Mouse (Mus musculus) CH12.LX (cell line): ENCODE measurements around the gene Cap2. TPM values are rescaled to one million over a fixed set of nuclear protein-coding genes. Genes with fewer than 3 reads are reported as not detected.

Experiments used
- DNase-seq: peaks from one replicate; pipeline ENCODE4 v3.0.0-alpha.2; 2013; ENCODE audit errors: extremely low read depth
- H3K27ac ChIP-seq: 2 replicates; pipeline ENCODE4 v1.5.1; 2012; ENCODE audit warnings: low read depth, mild to moderate bottlenecking, control low read depth, moderate library complexity; ENCODE audit not compliant: insufficient read depth
- H3K27me3 ChIP-seq: replicated peaks from 2 replicates; pipeline ENCODE3; 2012; ENCODE audit warnings: inconsistent platforms
- H3K36me3 ChIP-seq, 2 experiments: replicated peaks in 1 of 2; 2 replicates each; pipeline versions ENCODE3 to v1.6.1; 2012; ENCODE audit warnings: inconsistent platforms in 1 of 2, low read length in 1 of 2, mild to moderate bottlenecking in 1 of 2, mixed read lengths in 1 of 2, moderate library complexity in 1 of 2; ENCODE audit not compliant: control insufficient read depth in 1 of 2, insufficient read depth in 1 of 2
- H3K4me1 ChIP-seq, 2 experiments: 2 replicates each; pipeline ENCODE4 v1.6.1; 2012; ENCODE audit warnings: inconsistent platforms in 1 of 2, moderate library complexity in 1 of 2; ENCODE audit not compliant: insufficient read depth in 2 of 2, control insufficient read depth in 1 of 2
- H3K4me2 ChIP-seq: 2 replicates; pipeline ENCODE4 v1.6.1; 2012; ENCODE audit warnings: low read depth, mild to moderate bottlenecking, control low read depth; ENCODE audit not compliant: poor library complexity, insufficient read depth, severe bottlenecking
- H3K4me3 ChIP-seq, 3 experiments: fragments of 150-350 bp in 1 of 3; sonication (generic) in 1 of 3; replicated peaks in 1 of 3; 2 replicates each; pipeline versions ENCODE3 to v1.5.1; 2011 to 2012; ENCODE audit warnings: low read depth in 2 of 3, low read length in 2 of 3, mild to moderate bottlenecking in 2 of 3, moderate library complexity in 2 of 3, control low read depth in 1 of 3, improper control_type of control experiment in 1 of 3, inconsistent platforms in 1 of 3, mixed read lengths in 1 of 3; ENCODE audit not compliant: poor library complexity in 1 of 3
- H3K79me2 ChIP-seq: replicated peaks from 2 replicates; pipeline ENCODE4 v1.6.1; 2012; ENCODE audit warnings: mild to moderate bottlenecking, moderate library complexity; ENCODE audit not compliant: control insufficient read depth, poor library complexity, insufficient read depth, severe bottlenecking; ENCODE audit errors: extremely low read depth
- H3K9ac ChIP-seq: 2 replicates; pipeline ENCODE4 v1.6.1; 2012; ENCODE audit warnings: low read depth, mild to moderate bottlenecking, control low read depth, moderate library complexity; ENCODE audit not compliant: insufficient read depth
- H3K9me3 ChIP-seq: replicated peaks from 2 replicates; pipeline ENCODE3; 2012; ENCODE audit warnings: low read length, inconsistent platforms, mixed read lengths
- BHLHE40 ChIP-seq: IDR thresholded peaks from 2 replicates; pipeline ENCODE4 v1.6.1; 2011; ENCODE audit warnings: mild to moderate bottlenecking, low read depth, low read length, improper control_type of control experiment
- CHD1 ChIP-seq: IDR thresholded peaks from 2 replicates; pipeline ENCODE4 v1.6.1; 2012; ENCODE audit warnings: low read depth, low read length, improper control_type of control experiment, inconsistent platforms
- CHD2 ChIP-seq: IDR thresholded peaks from 2 replicates; pipeline ENCODE4 v1.6.1; 2011; ENCODE audit warnings: low read length, improper control_type of control experiment
- CTCF ChIP-seq, 2 experiments: IDR thresholded peaks in 1 of 2; conservative IDR thresholded peaks in 1 of 2; 2 replicates each; pipeline ENCODE4 v1.5.1; 2011 to 2012; ENCODE audit warnings: low read depth in 2 of 2, low read length in 2 of 2, improper control_type of control experiment in 1 of 2, inconsistent platforms in 1 of 2, mild to moderate bottlenecking in 1 of 2, moderate library complexity in 1 of 2
- E2F4 ChIP-seq: IDR thresholded peaks from 2 replicates; pipeline ENCODE4 v1.6.1; 2011; ENCODE audit warnings: low read depth, low read length, improper control_type of control experiment; ENCODE audit not compliant: insufficient replicate concordance
- GABPA ChIP-seq: IDR thresholded peaks from 2 replicates; pipeline ENCODE4 v1.6.1; 2012; ENCODE audit warnings: low read depth, low read length, improper control_type of control experiment, inconsistent platforms; ENCODE audit not compliant: insufficient replicate concordance
- HCFC1 ChIP-seq: IDR thresholded peaks from 2 replicates; pipeline ENCODE4 v1.6.1; 2012; ENCODE audit warnings: low read depth, mild to moderate bottlenecking, inconsistent platforms, low read length, improper control_type of control experiment
- IRF4 ChIP-seq: IDR thresholded peaks from 2 replicates; pipeline ENCODE4 v1.6.1; 2014; ENCODE audit warnings: low read depth, mild to moderate bottlenecking, inconsistent platforms, low read length, improper control_type of control experiment
- JUN ChIP-seq: IDR thresholded peaks from 2 replicates; pipeline ENCODE4 v1.6.1; 2011; ENCODE audit warnings: low read depth, mild to moderate bottlenecking, low read length, improper control_type of control experiment, moderate library complexity; ENCODE audit not compliant: insufficient read depth
- JUND ChIP-seq: conservative IDR thresholded peaks from 2 replicates; pipeline ENCODE4 v1.6.1; 2011; ENCODE audit warnings: low read depth, low read length, improper control_type of control experiment
- KAT2A ChIP-seq: IDR thresholded peaks from 2 replicates; pipeline ENCODE4 v1.6.1; 2012; ENCODE audit warnings: low read length, improper control_type of control experiment, inconsistent platforms; ENCODE audit not compliant: insufficient replicate concordance
- MAFK ChIP-seq: IDR thresholded peaks from 2 replicates; pipeline ENCODE4 v1.6.1; 2011; ENCODE audit warnings: low read length, improper control_type of control experiment; ENCODE audit not compliant: insufficient replicate concordance
- MAX ChIP-seq: IDR thresholded peaks from 2 replicates; pipeline ENCODE4 v1.6.1; 2011; ENCODE audit warnings: low read length, improper control_type of control experiment
- MEF2A ChIP-seq: IDR thresholded peaks from 2 replicates; pipeline ENCODE4 v1.6.1; 2014; ENCODE audit warnings: low read depth, mild to moderate bottlenecking, inconsistent platforms, low read length, improper control_type of control experiment, borderline replicate concordance
- NRF1 ChIP-seq: IDR thresholded peaks from 2 replicates; pipeline ENCODE4 v1.6.1; 2014; ENCODE audit warnings: low read depth, mild to moderate bottlenecking, inconsistent platforms, low read length, improper control_type of control experiment, moderate library complexity
- RAD21 ChIP-seq: IDR thresholded peaks from 2 replicates; pipeline ENCODE4 v1.6.1; 2011; ENCODE audit warnings: low read depth, mild to moderate bottlenecking, low read length, improper control_type of control experiment, moderate library complexity
- RCOR1 ChIP-seq: conservative IDR thresholded peaks from 2 replicates; pipeline ENCODE4 v1.6.1; 2012; ENCODE audit warnings: low read depth, mild to moderate bottlenecking, inconsistent platforms, low read length, improper control_type of control experiment
- SIN3A ChIP-seq: IDR thresholded peaks from 2 replicates; pipeline ENCODE4 v1.6.1; 2012; ENCODE audit warnings: low read length, improper control_type of control experiment, inconsistent platforms
- TBP ChIP-seq: conservative IDR thresholded peaks from 2 replicates; pipeline ENCODE4 v1.6.1; 2011; ENCODE audit warnings: low read depth, low read length, improper control_type of control experiment
- UBTF ChIP-seq: IDR thresholded peaks from 2 replicates; pipeline ENCODE4 v1.6.1; 2012; ENCODE audit warnings: low read depth, mild to moderate bottlenecking, inconsistent platforms, low read length, improper control_type of control experiment, moderate library complexity
- USF1 ChIP-seq: IDR thresholded peaks from 2 replicates; pipeline ENCODE4 v1.6.1; 2014; ENCODE audit warnings: low read depth, mild to moderate bottlenecking, inconsistent platforms, low read length, improper control_type of control experiment
- USF2 ChIP-seq: conservative IDR thresholded peaks from 2 replicates; pipeline ENCODE4 v1.6.1; 2011; ENCODE audit warnings: low read depth, low read length, improper control_type of control experiment
- ZC3H11A ChIP-seq: IDR thresholded peaks from 2 replicates; pipeline ENCODE4 v1.6.1; 2012; ENCODE audit warnings: low read depth, mild to moderate bottlenecking, inconsistent platforms, low read length, improper control_type of control experiment
- dilution Hi-C: fragments of 300-500 bp; cut with MboI; formaldehyde crosslinking; loops from 2 replicates; pipeline ENCODE4 v1.14.3; 2020; ENCODE audit warnings: low sequenced_read_pairs; ENCODE audit not compliant: extremely low pct_unique_long_range_greater_than_20kb, extremely low pct_ligation_motif_present
- in situ Hi-C: fragments of 300-500 bp; cut with MboI; formaldehyde crosslinking; loops from 3 replicates; pipeline ENCODE4 v1.14.3; 2019; ENCODE audit warnings: low sequenced_read_pairs, low pct_ligation_motif_present, low pct_unique_long_range_greater_than_20kb, mixed read lengths
- polyA plus RNA-seq: library from polyadenylated mRNA; unstranded; fragments of >175 nt; gene quantifications from 2 replicates; pipeline ENCODE4 v1.2.1, GENCODE M21; 2012; ENCODE audit warnings: low read depth; ENCODE audit not compliant: insufficient read length
- total RNA-seq, 2 experiments: library from RNA; depleted of rRNA; stranded (reverse); fragments of 300-350 nt in 1 of 2; fragments of >200 nt in 1 of 2; gene quantifications; 2 replicates each; pipeline ENCODE4 v1.2.3; 2012 to 2014

Gene Cap2
- total and polyA plus RNA-seq, 3 experiments, result 0.04 to 0.11 TPM; not detected in 1

- Histone ChIP-seq H3K79me2 (peaks cover 25% of the 10 kb centered on the region), H3K9me3 (no peaks in the 10 kb centered on the region)
- no peak for TF ChIP-seq NRF1
- TF ChIP-seq SIN3A, result no peak
- TF ChIP-seq HCFC1, result no peak
- TF ChIP-seq MAX, result no peak
- no peak for TF ChIP-seq USF2
- TF ChIP-seq JUND, result no peak
- TF ChIP-seq E2F4, result no peak
- TF ChIP-seq IRF4, result no peak
- no peak for TF ChIP-seq MEF2A
- TF ChIP-seq CTCF (conservative IDR thresholded peaks at IDR 0.05 in 1 of 2, IDR thresholded peaks at IDR 0.05 in 1 of 2; ENCODE audit: low read depth in 2 of 2, low read length in 2 of 2), result no peak
- no peak for TF ChIP-seq MAFK
- TF ChIP-seq ZC3H11A, result no peak
- no peak for TF ChIP-seq USF1
- TF ChIP-seq KAT2A, result no peak
- no peak for TF ChIP-seq UBTF
- TF ChIP-seq, all 38 proteins: peak for 0
- in situ Hi-C loops, result no loop called here
- no peak overlapping the region for H3K4me2 ChIP-seq
- H3K27ac ChIP-seq, result no peak overlapping the region
- DNase-seq, result no peak
- H3K9ac ChIP-seq, result no peak overlapping the region
- H3K4me3 ChIP-seq, result no peak overlapping the region
- H3K36me3 ChIP-seq, result peaks cover 24 to 83% of the 10 kb centered on the region in 2 experiments
- dilution Hi-C loops, result no loop called here
- H3K4me1 ChIP-seq, result peaks cover 0 to 40% of the 10 kb centered on the region in 2 experiments; a peak in 3 of 4 replicates
- no peaks in the 10 kb centered on the region for H3K27me3 ChIP-seq
Measured at GRCm38 (mm10) chr13:46695296-46695908, 193.8 kb downstream of the Cap2 start.

DNA sequence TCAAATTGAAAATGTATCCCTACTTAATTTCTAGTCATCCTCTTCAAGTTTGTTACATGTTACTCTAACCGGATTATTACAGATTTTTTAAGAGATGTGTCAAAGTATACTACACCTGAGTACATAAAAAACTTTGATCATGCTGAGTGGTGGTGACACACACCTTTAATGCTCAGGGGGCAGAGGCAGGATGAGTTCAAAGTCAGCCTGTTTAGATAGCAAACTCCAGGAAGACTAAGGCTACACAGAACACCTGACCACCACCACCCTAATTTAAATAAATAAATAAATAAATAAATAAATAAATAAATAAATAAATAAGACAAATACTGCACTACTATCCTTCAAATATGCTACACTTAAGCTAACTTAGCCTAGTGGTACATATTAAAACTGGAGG is 194.3 kb downstream of the Cap2 start:
- Histone ChIP-seq H3K4me1 (peaks cover 0 to 35% of the 10 kb centered on the region in 2 experiments; a peak in 3 of 4 replicates), H3K27me3 (no peaks in the 10 kb centered on the region), H3K4me3 (no peak overlapping the region), H3K36me3 (peaks cover 20 to 83% of the 10 kb centered on the region in 2 experiments), H3K9me3 (no peaks in the 10 kb centered on the region), H3K9ac (no peak overlapping the region), H3K79me2 (peaks cover 23% of the 10 kb centered on the region), H3K27ac (no peak overlapping the region), H3K4me2 (no peak overlapping the region)
- dilution Hi-C loops, result no loop called here
- no peak for DNase-seq
- in situ Hi-C loops, result no loop called here
- TF ChIP-seq BHLHE40 (no peak), NRF1 (no peak), CHD1 (no peak), RAD21 (no peak), GABPA (no peak), CHD2 (no peak), TBP (no peak), CTCF (conservative IDR thresholded peaks at IDR 0.05 in 1 of 2, IDR thresholded peaks at IDR 0.05 in 1 of 2; ENCODE audit: low read depth in 2 of 2, low read length in 2 of 2) (no peak), MAFK (no peak), USF1 (no peak), RCOR1 (no peak), JUN (no peak)
